12 mouse cellular contexts compared by ENCODE assay signal in the genomic region with DNA sequence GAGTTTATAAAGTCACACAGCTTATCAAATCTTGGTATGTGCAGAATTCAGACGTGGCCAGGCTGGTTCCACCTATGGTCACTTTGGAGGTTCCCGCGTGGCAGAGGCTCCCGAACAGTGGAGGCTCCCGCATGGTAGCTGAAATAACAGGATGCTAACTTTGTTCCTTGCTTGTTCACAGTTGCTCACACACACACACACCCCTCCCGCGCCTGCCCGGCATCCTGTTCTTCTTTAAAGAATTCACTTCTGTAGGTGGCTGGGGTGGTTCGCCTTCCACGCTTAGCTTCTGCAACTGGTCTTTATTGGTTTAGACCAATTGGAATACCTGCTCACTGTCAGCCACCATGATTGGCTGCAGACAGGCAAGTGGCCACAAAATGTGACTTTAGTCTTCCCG. TPM values are rescaled to one million over a fixed set of nuclear protein-coding genes. Genes with fewer than 3 reads are reported as not detected.
DNase-seq lines count a peak whose midpoint lies in the region; ATAC-seq lines count a peak whose summit lies in the region.
"Had no signal": no experiment of that assay in that cellular context is flagged by ENCODE, and none has a peak within 500 bp of the region (broad histone marks: within the 10 kb centered on the region; RNA-seq: fewer than 3 reads in every experiment).

No protein-coding gene starts in this region.

- H3K9ac ChIP-seq in neural tube, embryonic 12.5 days = no peak overlapping the region
- H3K9ac ChIP-seq: heart, embryonic 12.5 days; liver, embryonic 14.5 days had no signal

- no peak overlapping the region for H3K4me3 ChIP-seq in neural tube, embryonic 12.5 days

- peak overlapping the region; percentile 40; the same call in 1 of the 2 replicates for H3K4me2 ChIP-seq in neural tube, embryonic 12.5 days (replicated peaks)

- H3K9me3 ChIP-seq in neural tube, embryonic 12.5 days = no peaks in the 10 kb centered on the region

- H3K36me3 ChIP-seq in neural tube, embryonic 12.5 days = no peaks in the 10 kb centered on the region
- H3K36me3 ChIP-seq: heart, embryonic 12.5 days had no signal

- H3K4me1 ChIP-seq in neural tube, embryonic 12.5 days = peaks cover 21% of the 10 kb centered on the region

- WGBS in neural tube, embryonic 12.5 days = 74% methylated on average over 11 of the region's 11 CpGs

- H3K27ac ChIP-seq in neural tube, embryonic 12.5 days = no peak overlapping the region
- H3K27ac ChIP-seq: liver, embryonic 14.5 days had no signal

- DNase-seq in frontal cortex, postnatal 36 days (ENCODE audit: low spot score in 2 of 2) = peak; percentile 50 to 51
- DNase-seq in frontal cortex, postnatal 25 days (ENCODE audit: low spot score in 2 of 2) = no peak
- no peak for DNase-seq in neural tube, embryonic 10.5 days (ENCODE audit: extremely low spot score, low spot score)
- DNase-seq in thymus, postnatal 14 days = peak; percentile 66
- no peak for DNase-seq in c-Kit-positive CD71-positive TER-119-positive erythroid progenitor cells, embryonic 14.5 days (ENCODE audit: low spot score)
- DNase-seq in cerebellum, adult 11-12 months = no peak
- DNase-seq: cerebellum, adult 8-10 months had no signal

- H3K27me3 ChIP-seq in neural tube, embryonic 12.5 days (replicated peaks) = no peaks in the 10 kb centered on the region
- H3K27me3 ChIP-seq: heart, embryonic 12.5 days had no signal

- no peak for ATAC-seq in neural tube, embryonic 12.5 days (ENCODE audit: low FRiP score, low read depth)
- ATAC-seq in megakaryocyte, adult 5-6 weeks (ENCODE audit: poor library complexity, severe bottlenecking) = peak; percentile 44; the same call in 1 of the 2 replicates
- ATAC-seq: activated CD4-positive, CD25-positive, alpha-beta regulatory T cell, adult 4 months had no signal

RNA-seq across cellular contexts. Expression of a gene that starts 33.3 kb away (rescaled TPM):
- 22.0 and 22.9 TPM in 2 replicates for polyA plus RNA-seq in neural tube, embryonic 12.5 days (2016; fragmentation: Nextera tagmentation; extraction: Ambion mirVana)
- total RNA-seq in megakaryocyte, adult 5-6 weeks (2015) = 1.4 and 6.4 TPM in 2 replicates
- 29.1 and 31.6 TPM in 2 replicates for total RNA-seq in megakaryocyte, adult 5-6 weeks (2017)

RNA-seq across cellular contexts. Expression of a gene that starts 41.6 kb away (rescaled TPM):
- polyA plus RNA-seq in neural tube, embryonic 12.5 days (2016; fragmentation: Nextera tagmentation; extraction: Ambion mirVana) = 31.3 and 35.3 TPM in 2 replicates
- total RNA-seq in megakaryocyte, adult 5-6 weeks (2015) = 21.3 and 25.6 TPM in 2 replicates
- 15.1 and 22.5 TPM in 2 replicates for total RNA-seq in megakaryocyte, adult 5-6 weeks (2017)

Comparison
In these comparisons a context has a peak if more than half of its experiments do, and no peak if none do; other contexts are left out.
1. DNase-seq: peak in frontal cortex, postnatal 36 days (2 of 2) and thymus, postnatal 14 days (single experiment); none in frontal cortex, postnatal 25 days (0 of 2), neural tube, embryonic 10.5 days (single experiment), c-Kit-positive CD71-positive TER-119-positive erythroid progenitor cells, embryonic 14.5 days (single experiment) and cerebellum, adult 11-12 months (single experiment).